Mouse (Mus musculus): ENCODE measurements around the gene Gmppa.

DNA sequence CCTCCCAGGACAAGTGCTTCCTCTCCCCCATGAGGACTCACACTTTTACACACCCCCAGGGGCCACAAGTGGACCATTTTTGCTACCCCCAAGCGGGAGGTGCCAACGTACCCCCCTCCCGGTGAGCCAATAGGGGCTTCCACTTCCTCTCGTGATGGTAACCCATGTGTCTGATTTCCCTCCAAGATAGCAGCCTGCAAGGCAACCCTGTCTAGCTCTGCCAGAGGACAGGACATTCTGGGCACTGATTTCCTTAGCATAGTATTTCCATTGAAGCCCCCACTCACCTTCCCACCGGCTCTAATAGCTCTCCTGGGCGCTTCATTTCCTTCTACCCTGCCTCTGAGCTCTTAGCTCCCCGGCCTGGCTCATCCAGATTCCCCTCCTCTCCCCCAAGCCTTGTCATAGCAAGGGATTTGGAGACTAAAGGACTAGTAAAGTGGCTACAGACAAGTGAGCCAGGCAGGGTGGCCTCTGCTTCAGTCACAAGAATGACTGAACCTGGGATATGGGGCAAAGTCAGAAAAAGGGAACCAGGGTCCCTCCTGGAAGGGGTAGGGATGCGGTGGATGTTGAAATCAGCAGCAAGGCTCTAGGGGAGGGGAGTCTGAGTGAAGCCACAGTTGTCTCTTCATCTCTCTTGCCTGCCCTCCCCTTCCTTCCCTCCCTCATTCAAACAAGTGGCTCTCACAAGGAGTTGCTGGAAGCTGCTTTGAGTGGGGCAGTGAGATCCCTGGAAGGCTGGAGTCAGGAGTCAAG is 13.8 kb downstream of the Gmppa start:
- TF ChIP-seq CTCF (IDR thresholded peaks at IDR 0.05; ENCODE audit: control insufficient read depth, insufficient read depth, insufficient read length) (no peak), USF1 (IDR thresholded peaks at IDR 0.05; ENCODE audit: low read depth) (no peak), MYOD1 (IDR thresholded peaks at IDR 0.05; ENCODE audit: control insufficient read depth, insufficient read length, low read depth) (no peak), CEBPB (IDR thresholded peaks at IDR 0.05; ENCODE audit: low read depth) (no peak)

Measured in C2C12 (cell line).